Mouse (Mus musculus) lung, adult 18-20 months (tissue): ENCODE data around the gene Gm17660.
"Not testable (repeated sequence)": the region's sequence is repeated elsewhere in the genome, so short reads cannot be mapped to it uniquely, and the experiment has no call there.

Experiments used
- DNase-seq, 2 experiments: peaks; one replicate each; pipeline ENCODE4 v3.0.0; 2022; ENCODE audit warnings: mixed read lengths in 2 of 2

Gm17660 gene

GRCm38 (mm10) chr5:104039154-104039932 lies 38.1 kb downstream of the Gm17660 start:
- DNase-seq: peak; percentile 58 to 68

- no peak for DNase-seq
Observed at GRCm38 (mm10) chr5:104036686-104037085, 40.7 kb downstream of the Gm17660 start.

GRCm38 (mm10) chr5:104035824-104036223 lies 41.6 kb downstream of the Gm17660 start:
- DNase-seq: no peak

- no peak for DNase-seq
Observed at GRCm38 (mm10) chr5:104035066-104035465, 42.3 kb downstream of the Gm17660 start.

- no peak for DNase-seq
Observed at GRCm38 (mm10) chr5:104032434-104033097, 44.8 kb downstream of the Gm17660 start.

- no peak for DNase-seq
Observed at GRCm38 (mm10) chr5:104025245-104025854, 52.1 kb downstream of the Gm17660 start.

GRCm38 (mm10) chr5:104024762-104025161 lies 52.6 kb downstream of the Gm17660 start:
- no peak for DNase-seq

GRCm38 (mm10) chr5:104024193-104024592 lies 53.2 kb downstream of the Gm17660 start:
- DNase-seq: not testable (repeated sequence)

GRCm38 (mm10) chr5:104023289-104024020 lies 54.0 kb downstream of the Gm17660 start:
- peak in 1 of 2 experiments; percentile 38 for DNase-seq

GRCm38 (mm10) chr5:104022558-104022957 lies 54.9 kb downstream of the Gm17660 start:
- DNase-seq: no peak

GRCm38 (mm10) chr5:104021597-104022378 lies 55.6 kb downstream of the Gm17660 start, which contains the start of gene Hsd17b11:
Gene Hsd17b11 (minus strand): TSS chr5:104021919.
- peak; percentile 95 to 96 for DNase-seq
